In genomic region chr1:75477966-75478290, GRCm38 (mm10) we compare ENCODE assay signal across 7 mouse cellular contexts. TPM values are rescaled to one million over a fixed set of nuclear protein-coding genes. Genes with fewer than 3 reads are reported as not detected.
A peak's percentile ranks its signal among the peaks of the same experiment; 100 is the strongest.
DNase-seq lines count a peak whose midpoint lies in the region; ATAC-seq lines count a peak whose summit lies in the region.

No protein-coding gene starts in this region.

- intact Hi-C loops in gastrocnemius, postnatal 14 days (cut with DNase I; ENCODE audit: low total_unique reads), result loop anchor here (5.0 kb wide), 1 partner anchor 119 kb away; no protein-coding TSS in a partner anchor

- H3K9ac ChIP-seq in lung, embryonic 16.5 days (ENCODE audit: low read length), result no peak overlapping the region
- H3K9ac ChIP-seq in limb, embryonic 12.5 days (replicated peaks), result no peak overlapping the region
- no peak overlapping the region for H3K9ac ChIP-seq in stomach, embryonic 14.5 days (replicated peaks; ENCODE audit: low read depth, low read length)

- H3K4me2 ChIP-seq in lung, embryonic 16.5 days (ENCODE audit: low read depth, low read length), result peak overlapping the region; percentile 85
- peak overlapping the region; percentile 90 for H3K4me2 ChIP-seq in limb, embryonic 12.5 days
- peak overlapping the region; percentile 62 for H3K4me2 ChIP-seq in stomach, embryonic 14.5 days (replicated peaks; ENCODE audit: low read depth, low read length)

- H3K9me3 ChIP-seq in lung, embryonic 16.5 days (ENCODE audit: control insufficient read depth, low read length), result no peaks in the 10 kb centered on the region
- H3K9me3 ChIP-seq in forebrain, embryonic 10.5 days, result no peaks in the 10 kb centered on the region
- no peaks in the 10 kb centered on the region for H3K9me3 ChIP-seq in limb, embryonic 12.5 days
- no peaks in the 10 kb centered on the region for H3K9me3 ChIP-seq in stomach, embryonic 14.5 days (ENCODE audit: control insufficient read depth, low read depth, low read length)

- peaks cover 23% of the 10 kb centered on the region for H3K4me1 ChIP-seq in lung, embryonic 16.5 days (replicated peaks; ENCODE audit: control insufficient read depth, insufficient read depth, low read length)
- peaks cover 40% of the 10 kb centered on the region for H3K4me1 ChIP-seq in forebrain, embryonic 10.5 days
- H3K4me1 ChIP-seq in limb, embryonic 12.5 days (replicated peaks), result peaks cover 33% of the 10 kb centered on the region
- peaks cover 16% of the 10 kb centered on the region for H3K4me1 ChIP-seq in stomach, embryonic 14.5 days (ENCODE audit: control insufficient read depth, insufficient read depth, low read length)

- DNase-seq in lung, postnatal 14 days, result no peak
- DNase-seq in forebrain, embryonic 10.5 days (ENCODE audit: extremely low spot score, low spot score), result no peak
- DNase-seq in adrenal gland, adult 8-10 months, result no peak
- DNase-seq in gastrocnemius, postnatal 14 days, result no peak

- ATAC-seq in lung, embryonic 16.5 days (ENCODE audit: low read depth), result no peak
- ATAC-seq in limb, embryonic 12.5 days (ENCODE audit: insufficient number of reproducible peaks, insufficient read depth, low FRiP score, low TSS enrichment, low read depth), result no peak
- ATAC-seq in stomach, embryonic 14.5 days (ENCODE audit: insufficient number of reproducible peaks, insufficient read depth, low FRiP score, low read depth), result no peak

- H3K4me3 ChIP-seq in lung, embryonic 16.5 days (ENCODE audit: low read length), result peak overlapping the region; percentile 79
- H3K4me3 ChIP-seq in forebrain, embryonic 10.5 days, result peak overlapping the region; percentile 89
- H3K4me3 ChIP-seq in limb, embryonic 12.5 days (replicated peaks), result peak overlapping the region; percentile 59
- H3K4me3 ChIP-seq in stomach, embryonic 14.5 days (ENCODE audit: low read depth, low read length), result peak overlapping the region; percentile 77

- WGBS in lung, embryonic 16.5 days, result 25% methylated on average over 3 of the region's 3 CpGs
- WGBS in forebrain, embryonic 10.5 days, result 59% methylated on average over 3 of the region's 3 CpGs
- 55% methylated on average over 3 of the region's 3 CpGs for WGBS in limb, embryonic 12.5 days
- 47% methylated on average over 3 of the region's 3 CpGs for WGBS in stomach, embryonic 14.5 days

- peaks cover 18% of the 10 kb centered on the region; the same call in 1 of the 2 replicates for H3K36me3 ChIP-seq in lung, embryonic 16.5 days (ENCODE audit: control insufficient read depth, insufficient read depth, low read length)
- peaks cover 42% of the 10 kb centered on the region for H3K36me3 ChIP-seq in forebrain, embryonic 10.5 days (replicated peaks)
- H3K36me3 ChIP-seq in limb, embryonic 12.5 days, result peaks cover 38% of the 10 kb centered on the region
- H3K36me3 ChIP-seq in stomach, embryonic 14.5 days (ENCODE audit: control insufficient read depth, insufficient read depth, low read length), result peaks cover 25% of the 10 kb centered on the region

- no peak overlapping the region for H3K27ac ChIP-seq in lung, embryonic 16.5 days (ENCODE audit: low read length)
- H3K27ac ChIP-seq in forebrain, embryonic 10.5 days, result no peak overlapping the region
- H3K27ac ChIP-seq in limb, embryonic 12.5 days, result no peak overlapping the region
- H3K27ac ChIP-seq in stomach, embryonic 14.5 days (ENCODE audit: low read length), result no peak overlapping the region

- H3K27me3 ChIP-seq in lung, embryonic 16.5 days (ENCODE audit: control insufficient read depth, insufficient read depth, low read depth, low read length), result peaks cover 34% of the 10 kb centered on the region
- H3K27me3 ChIP-seq in forebrain, embryonic 10.5 days (ENCODE audit: poor library complexity, severe bottlenecking), result peaks cover 78% of the 10 kb centered on the region
- peaks cover 41% of the 10 kb centered on the region for H3K27me3 ChIP-seq in limb, embryonic 12.5 days
- H3K27me3 ChIP-seq in stomach, embryonic 14.5 days (ENCODE audit: control insufficient read depth, insufficient read depth, low read length), result no peaks in the 10 kb centered on the region

RNA-seq across cellular contexts. Expression of gene Chpf, which starts 1.2 kb away (rescaled TPM):
- polyA plus RNA-seq in lung, embryonic 16.5 days (2015; fragmentation: Nextera tagmentation; extraction: Ambion mirVana), result 22.9 and 25.2 TPM in 2 replicates
- polyA plus RNA-seq in forebrain, embryonic 10.5 days (2016; fragmentation: Nextera tagmentation; extraction: Ambion mirVana), result 20.1 and 20.5 TPM in 2 replicates
- 22.1 and 27.1 TPM in 2 replicates for polyA plus RNA-seq in limb, embryonic 12.5 days (2016; fragmentation: Nextera tagmentation; extraction: Ambion mirVana)
- polyA plus RNA-seq in stomach, embryonic 14.5 days (2014; fragmentation: Nextera tagmentation; extraction: Ambion mirVana), result 38.4 and 41.0 TPM in 2 replicates
- 10 to 100 TPM; 56.6 to 72.7 (median 67.0) TPM for total RNA-seq in adrenal gland, adult 8-10 months (2022)
- 10 to 100 TPM; 14.9 to 20.7 TPM for total RNA-seq in gastrocnemius, postnatal 14 days (2021)

RNA-seq across cellular contexts. Expression of gene Tmem198, which starts 1.4 kb away (rescaled TPM):
- polyA plus RNA-seq in lung, embryonic 16.5 days (2015; fragmentation: Nextera tagmentation; extraction: Ambion mirVana), result 0.65 and 1.3 TPM in 2 replicates
- 4.5 and 6.1 TPM in 2 replicates for polyA plus RNA-seq in forebrain, embryonic 10.5 days (2016; fragmentation: Nextera tagmentation; extraction: Ambion mirVana)
- polyA plus RNA-seq in limb, embryonic 12.5 days (2016; fragmentation: Nextera tagmentation; extraction: Ambion mirVana), result 0.36 and 0.74 TPM in 2 replicates
- polyA plus RNA-seq in stomach, embryonic 14.5 days (2014; fragmentation: Nextera tagmentation; extraction: Ambion mirVana), result 1.6 and 1.7 TPM in 2 replicates
- 1 to 10 TPM; 2.5 to 5.8 (median 3.0) TPM for total RNA-seq in adrenal gland, adult 8-10 months (2022)
- total RNA-seq in gastrocnemius, postnatal 14 days (2021), result under 1 TPM; 0.09 to 0.25 TPM

RNA-seq across cellular contexts. Expression of gene Asic4, which starts 27.7 kb away (rescaled TPM):
- polyA plus RNA-seq in lung, embryonic 16.5 days (2015; fragmentation: Nextera tagmentation; extraction: Ambion mirVana), result 0.05 and 0.11 TPM in 2 replicates
- polyA plus RNA-seq in forebrain, embryonic 10.5 days (2016; fragmentation: Nextera tagmentation; extraction: Ambion mirVana), result 3.1 and 3.4 TPM in 2 replicates
- polyA plus RNA-seq in limb, embryonic 12.5 days (2016; fragmentation: Nextera tagmentation; extraction: Ambion mirVana), result 0.50 and 0.78 TPM in 2 replicates
- 0.16 and 0.25 TPM in 2 replicates for polyA plus RNA-seq in stomach, embryonic 14.5 days (2014; fragmentation: Nextera tagmentation; extraction: Ambion mirVana)
- 10 to 100 TPM in 2 of 4 experiments, 1 to 10 TPM in 2; 4.9 to 11.1 (median 8.4) TPM for total RNA-seq in adrenal gland, adult 8-10 months (2022)
- total RNA-seq in gastrocnemius, postnatal 14 days (2021), result not detected

RNA-seq across cellular contexts. Expression of gene Obsl1, which starts 28.3 kb away (rescaled TPM):
- polyA plus RNA-seq in lung, embryonic 16.5 days (2015; fragmentation: Nextera tagmentation; extraction: Ambion mirVana), result 46.3 and 48.0 TPM in 2 replicates
- 34.5 and 35.8 TPM in 2 replicates for polyA plus RNA-seq in forebrain, embryonic 10.5 days (2016; fragmentation: Nextera tagmentation; extraction: Ambion mirVana)
- 98.3 and 104 TPM in 2 replicates for polyA plus RNA-seq in limb, embryonic 12.5 days (2016; fragmentation: Nextera tagmentation; extraction: Ambion mirVana)
- polyA plus RNA-seq in stomach, embryonic 14.5 days (2014; fragmentation: Nextera tagmentation; extraction: Ambion mirVana), result 77.0 and 79.0 TPM in 2 replicates
- total RNA-seq in adrenal gland, adult 8-10 months (2022), result 100 to 1,000 TPM in 1 of 4 experiments, 10 to 100 TPM in 3; 71.0 to 109 (median 87.5) TPM
- 10 to 100 TPM; 65.6 to 69.5 TPM for total RNA-seq in gastrocnemius, postnatal 14 days (2021)

RNA-seq across cellular contexts. Expression of gene Inha, which starts 28.9 kb away (rescaled TPM):
- polyA plus RNA-seq in lung, embryonic 16.5 days (2015; fragmentation: Nextera tagmentation; extraction: Ambion mirVana), result 3.8 and 4.1 TPM in 2 replicates
- polyA plus RNA-seq in forebrain, embryonic 10.5 days (2016; fragmentation: Nextera tagmentation; extraction: Ambion mirVana), result 2.7 and 2.9 TPM in 2 replicates
- 9.5 and 11.9 TPM in 2 replicates for polyA plus RNA-seq in limb, embryonic 12.5 days (2016; fragmentation: Nextera tagmentation; extraction: Ambion mirVana)
- 7.2 and 7.4 TPM in 2 replicates for polyA plus RNA-seq in stomach, embryonic 14.5 days (2014; fragmentation: Nextera tagmentation; extraction: Ambion mirVana)
- 10 to 100 TPM; 22.8 to 56.9 (median 34.3) TPM for total RNA-seq in adrenal gland, adult 8-10 months (2022)
- 1 to 10 TPM; 6.5 to 7.7 TPM for total RNA-seq in gastrocnemius, postnatal 14 days (2021)
